Mouse (Mus musculus) spleen, adult 2 months (tissue): ENCODE data around the gene Unc93a2.
"Not testable (repeated sequence)": the region's sequence is repeated elsewhere in the genome, so short reads cannot be mapped to it uniquely, and the experiment has no call there.

Experiments used
- CTCF ChIP-seq: fragments of 200-500 bp; IDR thresholded peaks from 2 replicates; pipeline ENCODE4 v1.5.1; 2011; ENCODE audit warnings: mild to moderate bottlenecking, inconsistent platforms; ENCODE audit not compliant: insufficient read depth, insufficient read length, insufficient replicate concordance; ENCODE audit errors: extremely low read depth
- POLR2A ChIP-seq: fragments of 200-500 bp; IDR thresholded peaks from 2 replicates; pipeline ENCODE4 v1.6.1; 2011; ENCODE audit warnings: low read depth, low read length, inconsistent platforms

DNA sequence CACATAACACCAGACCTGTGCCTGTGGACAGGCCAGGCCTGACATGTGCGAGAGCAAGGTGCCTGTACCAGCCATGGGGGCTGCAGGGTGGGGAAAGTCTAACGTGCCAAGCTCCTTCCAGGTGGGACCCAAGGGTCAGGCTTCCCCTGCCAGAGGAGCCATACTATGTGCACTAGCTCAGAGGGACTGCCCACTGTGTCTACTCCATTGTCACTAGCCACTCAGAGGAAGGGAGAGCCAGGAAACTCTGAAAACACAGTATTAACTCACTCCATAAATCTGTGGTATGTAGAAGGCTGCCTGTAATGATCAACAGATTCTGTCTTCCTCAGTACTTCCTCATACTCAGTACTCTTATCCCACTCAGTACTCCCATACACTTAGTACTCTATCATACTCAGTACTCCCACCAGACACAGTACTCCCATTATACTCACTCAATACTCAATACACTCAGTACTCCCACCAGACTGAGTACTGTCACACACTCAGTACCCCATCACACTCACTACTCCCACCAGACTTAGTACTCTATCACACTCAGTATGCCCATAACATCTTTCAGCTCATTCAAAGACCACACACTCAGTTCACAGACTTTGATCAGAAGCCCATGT lies 3.2 kb upstream of the Unc93a2 start:
- TF ChIP-seq CTCF, POLR2A: not testable (repeated sequence)
